Mouse (Mus musculus) bone marrow, adult 2 months (tissue): ENCODE results near the gene Kntc1. TPM values are rescaled to one million over a fixed set of nuclear protein-coding genes. Genes with fewer than 3 reads are reported as not detected.

Experiments used
- H3K27ac ChIP-seq: fragments of 200-500 bp; 2 replicates; pipeline ENCODE4 v1.5.1; 2012; ENCODE audit warnings: low read depth, mild to moderate bottlenecking, control low read depth, inconsistent platforms, low read length; ENCODE audit not compliant: control insufficient read depth, poor library complexity, insufficient read depth
- H3K4me1 ChIP-seq: fragments of 200-500 bp; 2 replicates; pipeline ENCODE4 v1.6.1; 2011; ENCODE audit warnings: low read length; ENCODE audit not compliant: control insufficient read depth, insufficient read depth
- H3K4me3 ChIP-seq: fragments of 200-500 bp; replicated peaks from 2 replicates; pipeline ENCODE3; 2011; ENCODE audit warnings: mild to moderate bottlenecking, low read depth, low read length, control low read depth; ENCODE audit not compliant: control insufficient read depth
- CTCF ChIP-seq: fragments of 200-500 bp; IDR thresholded peaks from 2 replicates; pipeline ENCODE4 v1.5.1; 2011; ENCODE audit warnings: low read length, control low read depth; ENCODE audit not compliant: control insufficient read depth, insufficient read depth
- POLR2A ChIP-seq: fragments of 200-500 bp; IDR thresholded peaks from 2 replicates; pipeline ENCODE4 v1.6.1; 2011; ENCODE audit warnings: low read depth, mild to moderate bottlenecking, control low read depth, low read length, borderline replicate concordance; ENCODE audit not compliant: control insufficient read depth
- WGBS: fragments of 180-500 bp; shearing (Covaris S2); methylation state at CpG from one replicate; pipeline ENCODE4 v1.1.7; 2018; 5-methylcytosine and 5-hydroxymethylcytosine counted together
- polyA plus RNA-seq: library from polyadenylated mRNA; stranded (reverse); fragments of >200 nt; gene quantifications from 2 replicates; pipeline ENCODE4 v1.2.4, GENCODE M21; 2011; ENCODE audit warnings: low replicate concordance; ENCODE audit not compliant: missing spikeins, insufficient read depth, insufficient read length

The Kntc1 gene
- polyA plus RNA-seq, 1 experiment: 35.7 TPM

DNA sequence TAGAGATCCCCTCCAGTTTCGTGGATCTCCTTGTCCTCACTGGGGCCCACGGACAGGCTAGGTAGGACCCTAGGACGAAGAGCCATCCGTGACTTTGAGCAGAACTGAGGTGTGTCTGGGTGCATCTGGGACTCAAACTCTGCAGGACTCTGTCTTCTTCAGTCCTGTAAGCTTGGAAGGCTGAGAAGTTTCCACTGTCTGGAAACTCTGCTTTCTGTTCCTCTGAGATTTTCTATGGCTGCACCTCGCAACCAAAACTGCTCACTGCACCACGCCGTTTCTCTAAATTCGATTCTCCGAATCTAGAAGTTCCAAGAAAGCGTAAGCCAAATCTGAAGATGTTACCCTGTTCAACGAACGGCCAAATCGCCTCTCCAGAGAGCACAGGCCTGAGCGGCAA, 114.4 kb downstream of the Kntc1 start:
- peaks cover 9% of the 10 kb centered on the region for H3K4me1 ChIP-seq
- no peak for TF ChIP-seq CTCF
- no peak overlapping the region for H3K27ac ChIP-seq
- WGBS: 78% methylated on average over 14 of the region's 14 CpGs
- H3K4me3 ChIP-seq: peak overlapping the region; percentile 2

GRCm38 (mm10) chr5:123865365-123865764, 115.8 kb downstream of the Kntc1 start, which contains the start of gene Hcar2:
TSS of gene Hcar2 (minus strand) at chr5:123865499.
- TF ChIP-seq POLR2A (no peak), CTCF (no peak)

GRCm38 (mm10) chr5:123866457-123866856, 116.9 kb downstream of the Kntc1 start:
- no peak for TF ChIP-seq POLR2A
- no peak for TF ChIP-seq CTCF
- peaks cover 9% of the 10 kb centered on the region for H3K4me1 ChIP-seq
- WGBS: 58% methylated on average over 4 of the region's 4 CpGs
- no peak overlapping the region for H3K27ac ChIP-seq
- H3K4me3 ChIP-seq: no peak overlapping the region

More at GRCm38 (mm10) chr5:123865365-123865764, 115.8 kb downstream of the Kntc1 start, which contains the start of gene Hcar2:
- Histone ChIP-seq H3K27ac (peak within 1 kb of the TSS; percentile 50), H3K4me1 (peaks cover 9% of the 10 kb centered on the region), H3K4me3 (peak within 1 kb of the TSS; percentile 2)
- WGBS: 25% methylated on average over 12 of the region's 12 CpGs

DNA sequence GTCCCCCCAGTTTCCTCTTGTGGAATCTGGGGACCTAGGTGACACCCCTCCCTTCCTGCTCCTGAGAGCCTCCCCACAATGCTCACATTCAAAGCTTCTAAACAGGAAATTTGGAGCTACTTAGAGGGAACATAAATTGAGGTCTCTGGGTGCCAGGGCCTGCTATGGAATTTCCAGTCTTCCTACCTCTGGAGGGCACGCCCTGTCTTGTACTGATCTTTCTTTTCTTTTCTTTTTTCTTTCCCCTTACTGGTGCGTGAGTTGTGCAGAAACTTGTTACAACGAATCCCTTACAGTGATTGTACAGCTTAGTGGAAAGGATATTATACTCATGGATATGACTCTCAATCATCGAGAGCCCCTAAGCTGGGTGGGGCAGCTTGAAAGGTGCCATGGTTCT, 120.1 kb downstream of the Kntc1 start:
- Histone ChIP-seq H3K4me3 (no peak overlapping the region), H3K4me1 (peaks cover 6% of the 10 kb centered on the region), H3K27ac (no peak overlapping the region)
- 77% methylated on average over 4 of the region's 4 CpGs for WGBS
- TF ChIP-seq POLR2A (no peak), CTCF (no peak)

Other genes with a start within 250 kb of the Kntc1 start
- not detected in 2 replicates for gene B3gnt4, start 239.3 kb upstream of the Kntc1 start, polyA plus RNA-seq
- 26.6 and 36.7 TPM in 2 replicates for gene Diablo, start 225.5 kb upstream of the Kntc1 start, polyA plus RNA-seq
- 1.3 TPM in 1 of 2 replicates, not detected in the other for gene Gm49027, start 224.2 kb upstream of the Kntc1 start, polyA plus RNA-seq
- 12.4 and 29.0 TPM in 2 replicates for gene Vps33a, start 176.7 kb upstream of the Kntc1 start, polyA plus RNA-seq
- gene Clip1, start 65.1 kb upstream of the Kntc1 start, polyA plus RNA-seq: 11.7 and 29.8 TPM in 2 replicates
- gene Zcchc8, start 28.6 kb upstream of the Kntc1 start, polyA plus RNA-seq: 49.3 and 59.7 TPM in 2 replicates
- gene Rsrc2, start 302 bp upstream of the Kntc1 start, polyA plus RNA-seq: 91.2 and 155 TPM in 2 replicates
- gene Hcar2, start 115.8 kb downstream of the Kntc1 start, polyA plus RNA-seq: 3.6 TPM in 1 of 2 replicates, not detected in the other
- gene Hcar1, start 130.3 kb downstream of the Kntc1 start, polyA plus RNA-seq: not detected in 2 replicates
- 28.4 and 41.1 TPM in 2 replicates for gene Denr, start 157.5 kb downstream of the Kntc1 start, polyA plus RNA-seq
- gene Gm43518, start 177.7 kb downstream of the Kntc1 start, polyA plus RNA-seq: 6.9 TPM in 1 of 2 replicates, not detected in the other
- 6.0 and 10.6 TPM in 2 replicates for gene Ccdc62, start 181.0 kb downstream of the Kntc1 start, polyA plus RNA-seq
- gene Hip1r, start 223.9 kb downstream of the Kntc1 start, polyA plus RNA-seq: 25.5 and 53.6 TPM in 2 replicates